Mouse (Mus musculus): Measurements from ENCODE around the gene Tmem243. TPM values are rescaled to one million over a fixed set of nuclear protein-coding genes. Genes with fewer than 3 reads are reported as not detected.

Gene Tmem243
- polyA plus RNA-seq, 1 experiment = 12.9 TPM

DNA sequence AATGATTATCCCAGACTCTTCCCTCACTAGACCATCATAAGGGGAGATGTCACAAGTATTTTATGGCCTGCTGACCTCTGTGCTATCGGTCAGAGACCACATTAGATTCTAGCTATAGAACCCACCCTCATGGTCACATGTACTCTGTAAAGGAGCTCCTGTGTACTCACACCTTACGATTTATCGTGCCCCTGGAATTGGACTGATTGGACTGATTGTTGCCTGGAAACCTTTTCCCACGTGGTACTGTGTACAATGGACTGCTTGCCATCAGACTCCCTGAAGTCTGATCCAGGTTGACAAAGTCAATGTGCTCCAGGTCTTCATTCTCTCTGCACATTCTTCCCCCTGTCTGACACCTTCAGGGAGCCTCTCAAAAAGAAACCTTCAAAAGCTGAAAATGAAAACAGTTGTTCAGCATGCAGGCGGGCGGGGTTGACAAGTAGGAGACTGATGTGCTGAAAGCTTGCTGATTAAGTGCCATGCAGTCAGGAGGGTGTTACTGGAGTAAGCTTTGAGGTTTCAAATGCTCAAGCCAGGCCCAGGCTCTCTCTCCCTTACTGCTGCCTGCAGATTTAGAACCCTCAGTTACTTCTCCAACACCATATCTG lies 30.8 kb upstream of the Tmem243 start:
- no peak for TF ChIP-seq POLR2A (IDR thresholded peaks at IDR 0.05; ENCODE audit: borderline replicate concordance, control insufficient read depth, low read depth, low read length)
- no peak for TF ChIP-seq CTCF (IDR thresholded peaks at IDR 0.05; ENCODE audit: control insufficient read depth, insufficient read depth, low read length)
- Histone ChIP-seq H3K4me3 (replicated peaks; ENCODE audit: control insufficient read depth, low read depth, low read length) (no peak overlapping the region), H3K4me1 (ENCODE audit: control insufficient read depth, insufficient read depth, low read length) (no peaks in the 10 kb centered on the region; the same call in 1 of the 2 replicates), H3K27ac (ENCODE audit: control insufficient read depth, insufficient read depth, low read depth, low read length, poor library complexity) (no peak overlapping the region)
- WGBS = 76% methylated on average over 6 of the region's 6 CpGs

GRCm38 (mm10) chr5:9071360-9071759 lies 29.1 kb upstream of the Tmem243 start:
- Histone ChIP-seq H3K27ac (ENCODE audit: control insufficient read depth, insufficient read depth, low read depth, low read length, poor library complexity) (no peak overlapping the region), H3K4me1 (ENCODE audit: control insufficient read depth, insufficient read depth, low read length) (no peaks in the 10 kb centered on the region; the same call in 1 of the 2 replicates), H3K4me3 (replicated peaks; ENCODE audit: control insufficient read depth, low read depth, low read length) (no peak overlapping the region)
- TF ChIP-seq POLR2A (IDR thresholded peaks at IDR 0.05; ENCODE audit: borderline replicate concordance, control insufficient read depth, low read depth, low read length) = no peak
- TF ChIP-seq CTCF (IDR thresholded peaks at IDR 0.05; ENCODE audit: control insufficient read depth, insufficient read depth, low read length) = no peak
- 69% methylated on average over 3 of the region's 3 CpGs for WGBS

DNA sequence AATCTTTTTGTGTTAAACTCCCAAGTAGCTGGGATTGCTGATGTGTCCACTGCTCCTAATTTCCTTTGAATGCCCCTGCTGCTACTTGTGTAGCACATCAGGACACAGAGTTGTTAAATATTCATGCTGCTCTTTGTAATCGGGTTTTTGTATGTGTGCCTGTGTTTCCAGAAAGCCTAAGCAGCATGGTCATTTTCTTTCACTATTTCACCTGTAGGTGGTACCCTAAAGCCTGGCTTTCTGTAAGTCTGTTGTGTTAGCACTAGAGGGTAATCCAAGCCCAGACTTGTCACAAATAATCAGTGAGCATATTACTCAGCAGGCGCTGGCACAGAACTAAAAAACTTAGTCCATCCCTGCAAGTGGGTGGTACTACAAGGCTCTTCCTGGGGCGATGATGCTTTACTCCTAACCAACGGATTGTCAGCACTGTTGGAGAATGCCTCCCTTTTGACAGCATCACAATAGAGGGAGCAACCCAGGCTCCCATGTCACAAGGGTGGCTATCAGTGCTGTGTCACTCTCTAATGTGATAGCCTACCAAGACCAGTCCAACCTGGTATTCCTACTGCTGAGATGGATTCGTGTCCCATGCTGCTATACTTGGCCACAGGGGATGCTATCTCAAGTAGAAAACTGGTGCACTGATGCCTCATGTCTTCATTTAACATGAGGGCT lies 27.2 kb upstream of the Tmem243 start:
- Histone ChIP-seq H3K27ac (ENCODE audit: control insufficient read depth, insufficient read depth, low read depth, low read length, poor library complexity) (no peak overlapping the region), H3K4me3 (replicated peaks; ENCODE audit: control insufficient read depth, low read depth, low read length) (no peak overlapping the region), H3K4me1 (ENCODE audit: control insufficient read depth, insufficient read depth, low read length) (no peaks in the 10 kb centered on the region; the same call in 1 of the 2 replicates)
- 55% methylated on average over 5 of the region's 5 CpGs for WGBS
- TF ChIP-seq POLR2A (IDR thresholded peaks at IDR 0.05; ENCODE audit: borderline replicate concordance, control insufficient read depth, low read depth, low read length) = no peak
- no peak for TF ChIP-seq CTCF (IDR thresholded peaks at IDR 0.05; ENCODE audit: control insufficient read depth, insufficient read depth, low read length)

DNA sequence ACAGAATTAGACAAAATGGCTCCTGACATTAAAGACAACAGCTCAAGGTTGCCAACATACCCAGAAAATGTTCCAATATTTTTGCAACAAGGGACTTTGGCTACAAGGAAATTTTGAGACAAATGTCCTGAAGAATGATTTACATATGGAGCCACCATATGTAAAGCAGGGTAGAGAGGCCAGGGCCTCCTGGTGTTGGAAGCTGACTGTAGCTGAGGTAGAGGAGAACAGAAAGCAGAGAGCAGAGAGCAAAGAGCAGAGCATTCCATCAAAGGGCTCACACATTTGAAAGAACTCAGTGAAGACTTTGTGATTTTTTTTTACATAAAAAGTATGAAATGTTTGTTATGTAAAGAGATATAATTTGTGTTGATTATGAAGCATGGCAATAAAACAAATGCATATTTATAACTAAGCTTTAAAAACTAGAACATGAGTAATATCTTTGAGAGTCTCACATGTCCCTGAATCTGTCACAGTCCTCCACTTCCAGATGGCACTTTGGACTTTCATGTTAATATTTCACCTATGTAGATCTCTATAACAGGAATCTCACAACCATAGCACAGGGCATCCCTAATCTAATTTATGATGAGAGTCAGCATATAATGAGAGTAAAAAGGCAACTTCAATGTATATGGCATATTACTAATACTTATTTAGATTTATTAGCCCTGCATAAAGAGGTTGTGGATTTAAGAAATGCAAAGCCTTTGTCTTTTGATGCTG lies 20.5 kb upstream of the Tmem243 start:
- no peak overlapping the region for H3K27ac ChIP-seq (ENCODE audit: control insufficient read depth, insufficient read depth, low read depth, low read length, poor library complexity)
- TF ChIP-seq POLR2A (IDR thresholded peaks at IDR 0.05; ENCODE audit: borderline replicate concordance, control insufficient read depth, low read depth, low read length) (no peak), CTCF (IDR thresholded peaks at IDR 0.05; ENCODE audit: control insufficient read depth, insufficient read depth, low read length) (no peak)
- no peak overlapping the region for H3K4me3 ChIP-seq (replicated peaks; ENCODE audit: control insufficient read depth, low read depth, low read length)
- no peaks in the 10 kb centered on the region for H3K4me1 ChIP-seq (ENCODE audit: control insufficient read depth, insufficient read depth, low read length)

GRCm38 (mm10) chr5:9086924-9087719 lies 13.3 kb upstream of the Tmem243 start:
- Histone ChIP-seq H3K27ac (ENCODE audit: control insufficient read depth, insufficient read depth, low read depth, low read length, poor library complexity) (peak overlapping the region; percentile 90), H3K4me3 (replicated peaks; ENCODE audit: control insufficient read depth, low read depth, low read length) (no peak overlapping the region), H3K4me1 (ENCODE audit: control insufficient read depth, insufficient read depth, low read length) (peaks cover 7% of the 10 kb centered on the region)
- TF ChIP-seq POLR2A (IDR thresholded peaks at IDR 0.05; ENCODE audit: borderline replicate concordance, control insufficient read depth, low read depth, low read length) (no peak), CTCF (IDR thresholded peaks at IDR 0.05; ENCODE audit: control insufficient read depth, insufficient read depth, low read length) (no peak)
- 3% methylated on average over 3 of the region's 3 CpGs for WGBS

DNA sequence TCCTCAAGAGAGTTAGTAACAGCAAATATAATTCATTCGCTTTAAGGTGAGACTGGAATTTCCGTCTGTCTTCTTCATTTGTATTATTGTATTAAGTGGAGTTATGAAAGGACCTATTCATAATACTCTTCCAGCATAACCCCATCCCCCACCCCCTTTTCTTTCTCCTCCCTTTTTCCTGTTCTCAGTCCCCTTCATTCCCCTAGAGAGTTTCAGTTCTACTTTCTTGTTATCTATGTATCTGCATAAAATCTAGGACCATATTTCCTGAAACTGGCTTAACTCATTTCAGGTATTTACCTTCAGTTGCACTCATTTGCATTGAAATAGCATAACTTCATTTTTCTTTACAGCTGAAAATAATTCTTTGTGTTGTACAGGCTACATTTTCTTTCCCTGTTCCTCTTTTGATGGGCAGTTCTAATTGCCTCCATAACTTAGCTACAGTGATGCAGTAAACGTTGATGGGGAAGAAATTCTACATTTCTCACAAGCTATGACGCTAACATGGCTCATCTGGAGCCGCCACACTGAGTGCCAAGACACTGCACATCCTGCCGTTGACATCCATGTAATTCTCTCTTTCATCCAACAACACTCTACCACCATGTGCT lies 9.9 kb upstream of the Tmem243 start:
- peaks cover 9% of the 10 kb centered on the region for H3K4me1 ChIP-seq (ENCODE audit: control insufficient read depth, insufficient read depth, low read length)
- TF ChIP-seq POLR2A (IDR thresholded peaks at IDR 0.05; ENCODE audit: borderline replicate concordance, control insufficient read depth, low read depth, low read length) (no peak), CTCF (IDR thresholded peaks at IDR 0.05; ENCODE audit: control insufficient read depth, insufficient read depth, low read length) (no peak)
- no peak overlapping the region for H3K4me3 ChIP-seq (replicated peaks; ENCODE audit: control insufficient read depth, low read depth, low read length)
- H3K27ac ChIP-seq (ENCODE audit: control insufficient read depth, insufficient read depth, low read depth, low read length, poor library complexity) = no peak overlapping the region
- 77% methylated on average over 6 of the region's 6 CpGs for WGBS

DNA sequence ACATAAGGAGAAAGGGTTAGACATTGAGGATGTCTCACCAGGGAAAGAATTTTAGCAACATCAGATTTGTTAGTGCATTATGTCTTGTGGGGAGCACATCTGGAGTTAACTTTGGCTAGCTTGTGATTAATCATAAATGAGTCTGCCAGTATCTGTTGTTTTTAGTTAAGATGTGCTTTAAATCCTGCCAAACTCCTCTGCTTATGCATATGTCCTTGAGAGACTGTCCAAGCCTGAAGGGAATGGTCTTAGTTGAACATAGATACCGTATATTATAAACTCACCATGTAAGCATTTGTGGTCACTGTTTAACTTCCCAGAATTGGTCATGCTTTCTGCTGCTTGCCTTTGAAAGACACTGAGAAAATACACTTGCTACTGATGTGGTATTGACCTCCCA lies 7.8 kb upstream of the Tmem243 start:
- Histone ChIP-seq H3K27ac (ENCODE audit: control insufficient read depth, insufficient read depth, low read depth, low read length, poor library complexity) (no peak overlapping the region), H3K4me1 (ENCODE audit: control insufficient read depth, insufficient read depth, low read length) (peaks cover 2% of the 10 kb centered on the region; the same call in 1 of the 2 replicates), H3K4me3 (replicated peaks; ENCODE audit: control insufficient read depth, low read depth, low read length) (no peak overlapping the region)
- 74% methylated on average over 1 of the region's 1 CpGs for WGBS
- TF ChIP-seq POLR2A (IDR thresholded peaks at IDR 0.05; ENCODE audit: borderline replicate concordance, control insufficient read depth, low read depth, low read length) (no peak), CTCF (IDR thresholded peaks at IDR 0.05; ENCODE audit: control insufficient read depth, insufficient read depth, low read length) (no peak)

Data from bone marrow, adult 2 months (tissue).